Mouse (Mus musculus) lung, embryonic 16.5 days (tissue): Measurements from ENCODE around the gene Rpl22. TPM values are rescaled to one million over a fixed set of nuclear protein-coding genes. Genes with fewer than 3 reads are reported as not detected.

ENCODE experiments used
- ATAC-seq: fragments of 200-750 bp; cut with Nextera tagmentation; 2 replicates; pipeline ENCODE4 v1.8.0; 2017; ENCODE audit warnings: low read depth, mild to moderate bottlenecking, moderate library complexity
- H3K27ac ChIP-seq: fragments of 300-500 bp; sonication (generic); 2 replicates; pipeline ENCODE4 v1.5.1; 2014; ENCODE audit warnings: mild to moderate bottlenecking, control low read depth, low read length
- H3K27me3 ChIP-seq: fragments of 300-500 bp; sonication (generic); 2 replicates; pipeline ENCODE4 v1.6.1; 2014; ENCODE audit warnings: low read depth, low read length, mixed read lengths; ENCODE audit not compliant: control insufficient read depth, insufficient read depth
- H3K36me3 ChIP-seq: fragments of 300-500 bp; sonication (generic); 2 replicates; pipeline ENCODE4 v1.6.1; 2014; ENCODE audit warnings: low read length; ENCODE audit not compliant: control insufficient read depth, insufficient read depth
- H3K4me1 ChIP-seq: fragments of 300-500 bp; sonication (generic); replicated peaks from 2 replicates; pipeline ENCODE4 v1.6.1; 2014; ENCODE audit warnings: low read length, mixed read lengths; ENCODE audit not compliant: control insufficient read depth, insufficient read depth
- H3K4me2 ChIP-seq: fragments of 300-500 bp; sonication (generic); 2 replicates; pipeline ENCODE4 v1.6.1; 2014; ENCODE audit warnings: low read depth, low read length, control low read depth
- H3K4me3 ChIP-seq: fragments of 300-500 bp; sonication (generic); 2 replicates; pipeline ENCODE4 v1.5.1; 2014; ENCODE audit warnings: mild to moderate bottlenecking, low read length, control low read depth
- H3K9ac ChIP-seq: fragments of 300-500 bp; sonication (generic); 2 replicates; pipeline ENCODE4 v1.6.1; 2014; ENCODE audit warnings: low read length, control low read depth
- H3K9me3 ChIP-seq: fragments of 300-500 bp; sonication (generic); 2 replicates; pipeline ENCODE4 v1.6.1; 2016; ENCODE audit warnings: low read length; ENCODE audit not compliant: control insufficient read depth
- WGBS: fragments of 180-500 bp; shearing (Covaris S2); extraction: QIAGEN DNeasy Blood & Tissue Kit; methylation state at CpG from one replicate; pipeline ENCODE4 v1.1.7; 2014; 5-methylcytosine and 5-hydroxymethylcytosine counted together
- polyA plus RNA-seq: library from polyadenylated mRNA; unstranded; fragments of >200 nt; fragmentation: Nextera tagmentation; extraction: Ambion mirVana; gene quantifications from 2 replicates; pipeline ENCODE4 v1.2.1, GENCODE M21; 2015

The Rpl22 gene
- polyA plus RNA-seq, 1 experiment from 2014 or later: 378 TPM

- Histone ChIP-seq H3K4me2 (no peak overlapping the region), H3K9ac (no peak overlapping the region), H3K36me3 (peaks cover 16% of the 10 kb centered on the region), H3K27me3 (no peaks in the 10 kb centered on the region), H3K4me3 (no peak overlapping the region), H3K27ac (no peak overlapping the region), H3K4me1 (no peaks in the 10 kb centered on the region), H3K9me3 (no peaks in the 10 kb centered on the region)
- 65% methylated on average over 6 of the region's 6 CpGs for WGBS
- ATAC-seq: no peak
Measured at GRCm38 (mm10) chr4:152305991-152306390, 19.6 kb upstream of the Rpl22 start.

GRCm38 (mm10) chr4:152307542-152307941, 18.0 kb upstream of the Rpl22 start:
- no peak overlapping the region for H3K4me2 ChIP-seq
- WGBS: 79% methylated on average over 9 of the region's 9 CpGs

GRCm38 (mm10) chr4:152312186-152312585, 13.4 kb upstream of the Rpl22 start:
- peak overlapping the region; percentile 9; the same call in 1 of the 2 replicates for H3K4me3 ChIP-seq
- 3% methylated on average over 14 of the region's 14 CpGs for WGBS
- H3K9ac ChIP-seq: no peak overlapping the region

More at GRCm38 (mm10) chr4:152307542-152307941, 18.0 kb upstream of the Rpl22 start:
- peaks cover 13% of the 10 kb centered on the region for H3K27me3 ChIP-seq
- no peaks in the 10 kb centered on the region for H3K9me3 ChIP-seq
- no peak for ATAC-seq
- H3K4me3 ChIP-seq: no peak overlapping the region
- no peaks in the 10 kb centered on the region; the same call in 1 of the 2 replicates for H3K4me1 ChIP-seq
- no peak overlapping the region for H3K27ac ChIP-seq
- H3K9ac ChIP-seq: no peak overlapping the region
- peaks cover 16% of the 10 kb centered on the region for H3K36me3 ChIP-seq

GRCm38 (mm10) chr4:152313211-152313632, 12.3 kb upstream of the Rpl22 start:
- WGBS: under 1% methylated on average over 29 of the region's 29 CpGs
- no peaks in the 10 kb centered on the region for H3K36me3 ChIP-seq
- H3K27ac ChIP-seq: no peak overlapping the region
- peaks cover 15% of the 10 kb centered on the region for H3K4me1 ChIP-seq
- peaks cover 67% of the 10 kb centered on the region for H3K27me3 ChIP-seq
- no peaks in the 10 kb centered on the region for H3K9me3 ChIP-seq
- peak overlapping the region; percentile 62 for H3K4me2 ChIP-seq
- H3K4me3 ChIP-seq: peak overlapping the region; percentile 39
- ATAC-seq: peak; percentile 65
- 0 out of 2 replicates have a peak overlapping the region, but pooled peaks have one; percentile 30 for H3K9ac ChIP-seq

More at GRCm38 (mm10) chr4:152312186-152312585, 13.4 kb upstream of the Rpl22 start:
- Histone ChIP-seq H3K27ac (no peak overlapping the region), H3K4me1 (peaks cover 15% of the 10 kb centered on the region), H3K27me3 (peaks cover 59% of the 10 kb centered on the region), H3K9me3 (no peaks in the 10 kb centered on the region), H3K4me2 (peak overlapping the region; percentile 22), H3K36me3 (no peaks in the 10 kb centered on the region)
- ATAC-seq: no peak

GRCm38 (mm10) chr4:152313934-152314333, 11.6 kb upstream of the Rpl22 start:
- Histone ChIP-seq H3K4me1 (peaks cover 18% of the 10 kb centered on the region), H3K9me3 (no peaks in the 10 kb centered on the region), H3K4me3 (no peak overlapping the region; the same call in 1 of the 2 replicates), H3K36me3 (no peaks in the 10 kb centered on the region), H3K9ac (no peak overlapping the region), H3K27ac (no peak overlapping the region), H3K4me2 (peak overlapping the region; percentile 62; the same call in 1 of the 2 replicates), H3K27me3 (peaks cover 70% of the 10 kb centered on the region)
- ATAC-seq: no peak

GRCm38 (mm10) chr4:152315498-152316213, 9.9 kb upstream of the Rpl22 start:
- Histone ChIP-seq H3K27me3 (peaks cover 70% of the 10 kb centered on the region), H3K4me1 (peaks cover 18% of the 10 kb centered on the region), H3K4me3 (peak overlapping the region; percentile 31), H3K4me2 (peak overlapping the region; percentile 47), H3K9ac (peak overlapping the region; percentile 18; the same call in 1 of the 2 replicates), H3K9me3 (no peaks in the 10 kb centered on the region), H3K36me3 (no peaks in the 10 kb centered on the region), H3K27ac (no peak overlapping the region)
- ATAC-seq: no peak
- WGBS: 1% methylated on average over 43 of the region's 43 CpGs

GRCm38 (mm10) chr4:152317631-152318033, 7.9 kb upstream of the Rpl22 start:
- no peak overlapping the region for H3K9ac ChIP-seq
- no peak for ATAC-seq
- H3K27me3 ChIP-seq: peaks cover 57% of the 10 kb centered on the region
- H3K4me2 ChIP-seq: no peak overlapping the region
- H3K4me3 ChIP-seq: no peak overlapping the region
- no peaks in the 10 kb centered on the region for H3K9me3 ChIP-seq
- 52% methylated on average over 6 of the region's 6 CpGs for WGBS
- H3K4me1 ChIP-seq: peaks cover 17% of the 10 kb centered on the region
- no peak overlapping the region for H3K27ac ChIP-seq
- H3K36me3 ChIP-seq: no peaks in the 10 kb centered on the region

- peak; percentile 42; the same call in 1 of the 2 replicates for ATAC-seq
- Histone ChIP-seq H3K9me3 (no peaks in the 10 kb centered on the region), H3K4me2 (peak within 1 kb of the TSS; percentile 52), H3K27me3 (peaks cover 46% of the 10 kb centered on the region), H3K4me3 (peak within 1 kb of the TSS; percentile 24), H3K27ac (no peak within 1 kb of the TSS), H3K4me1 (peaks cover 7% of the 10 kb centered on the region; the same call in 1 of the 2 replicates), H3K36me3 (no peaks in the 10 kb centered on the region), H3K9ac (peak within 1 kb of the TSS; percentile 41)
- 3% methylated on average over 26 of the region's 26 CpGs for WGBS
Measured at GRCm38 (mm10) chr4:152318517-152319234, 6.9 kb upstream of the Rpl22 start, which contains the start of gene Rnf207. Gene Rnf207 (minus strand): TSS chr4:152318993.

GRCm38 (mm10) chr4:152321464-152321863, 4.1 kb upstream of the Rpl22 start:
- Histone ChIP-seq H3K9ac (no peak overlapping the region), H3K9me3 (no peaks in the 10 kb centered on the region)
- WGBS: 51% methylated on average over 5 of the region's 5 CpGs

More at GRCm38 (mm10) chr4:152321464-152321863, 4.1 kb upstream of the Rpl22 start:
- H3K36me3 ChIP-seq: no peaks in the 10 kb centered on the region
- no peak overlapping the region for H3K4me3 ChIP-seq
- ATAC-seq: no peak
- H3K4me2 ChIP-seq: no peak overlapping the region
- peaks cover 18% of the 10 kb centered on the region for H3K27me3 ChIP-seq
- H3K27ac ChIP-seq: no peak overlapping the region
- peaks cover 3% of the 10 kb centered on the region for H3K4me1 ChIP-seq
